In the genomic region with DNA sequence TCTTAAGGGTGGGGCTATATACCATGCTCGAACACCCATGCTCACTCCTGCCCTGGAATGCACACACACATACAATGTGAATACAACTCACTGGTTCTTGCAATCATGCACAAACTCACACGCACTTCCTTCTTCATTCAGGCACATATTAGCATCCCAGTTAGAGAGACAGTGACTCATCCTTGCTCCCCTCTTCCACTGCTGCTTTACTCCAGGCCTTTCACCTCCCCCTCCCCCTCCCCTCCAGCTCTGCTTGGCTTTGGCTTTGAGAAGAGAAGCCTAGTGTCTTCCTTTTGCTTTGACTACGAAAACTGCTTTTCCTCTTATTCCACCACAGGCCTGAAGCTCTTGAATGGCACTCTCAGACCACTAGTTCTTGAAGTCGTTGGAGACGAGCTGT, we compare ENCODE assay signal across 23 mouse cellular contexts.
"Had no signal": no experiment of that assay in that cellular context is flagged by ENCODE, and none has a peak within 500 bp of the region (broad histone marks: within the 10 kb centered on the region; RNA-seq: fewer than 3 reads in every experiment).

No protein-coding gene starts in this region.

- DNase-seq: gastrocnemius, postnatal 14 days; gastrocnemius, postnatal 36 days; heart, adult 2 months; heart, postnatal 10 days; heart, postnatal 4 days; kidney, adult 11 months; kidney, adult 9 months; kidney, postnatal 36 days; layer of hippocampus, adult 9-11 months; layer of hippocampus, postnatal 36 days; left cerebral cortex, postnatal 4 days had no signal

- ATAC-seq: hindbrain, postnatal 0 days; intestine, embryonic 16.5 days; liver, embryonic 12.5 days had no signal

- H3K4me3 ChIP-seq: heart, adult 2 months; hindbrain, embryonic 10.5 days; hindbrain, embryonic 13.5 days; hindbrain, embryonic 15.5 days; kidney, embryonic 15.5 days; limb, embryonic 13.5 days; limb, embryonic 15.5 days; liver, embryonic 12.5 days had no signal

- H3K4me1 ChIP-seq: hindbrain, embryonic 10.5 days; hindbrain, embryonic 13.5 days; hindbrain, embryonic 15.5 days; kidney, embryonic 15.5 days; limb, embryonic 15.5 days; liver, embryonic 12.5 days had no signal

- H3K36me3 ChIP-seq: hindbrain, embryonic 10.5 days; hindbrain, embryonic 13.5 days; hindbrain, embryonic 15.5 days; kidney, embryonic 15.5 days; limb, embryonic 13.5 days; limb, embryonic 15.5 days; liver, embryonic 12.5 days had no signal

- H3K9me3 ChIP-seq: hindbrain, embryonic 10.5 days; hindbrain, embryonic 13.5 days; hindbrain, embryonic 15.5 days; kidney, embryonic 15.5 days; limb, embryonic 13.5 days; limb, embryonic 15.5 days; liver, embryonic 12.5 days had no signal

- H3K9ac ChIP-seq: hindbrain, embryonic 13.5 days; hindbrain, embryonic 15.5 days; kidney, embryonic 15.5 days; limb, embryonic 13.5 days; limb, embryonic 15.5 days; liver, embryonic 12.5 days; liver, embryonic 14.5 days had no signal

- H3K27ac ChIP-seq: heart, adult 2 months; hindbrain, embryonic 10.5 days; hindbrain, embryonic 13.5 days; hindbrain, embryonic 15.5 days; hindbrain, postnatal 0 days; kidney, embryonic 15.5 days; kidney, postnatal 0 days; limb, embryonic 13.5 days; limb, embryonic 15.5 days; liver, embryonic 12.5 days; liver, embryonic 14.5 days had no signal

- H3K4me2 ChIP-seq: heart, embryonic 11.5 days; hindbrain, embryonic 13.5 days; hindbrain, embryonic 15.5 days; kidney, embryonic 15.5 days; limb, embryonic 13.5 days; limb, embryonic 15.5 days; liver, embryonic 12.5 days had no signal

- H3K27me3 ChIP-seq: hindbrain, embryonic 13.5 days; hindbrain, embryonic 15.5 days; kidney, embryonic 15.5 days; limb, embryonic 13.5 days; limb, embryonic 15.5 days; liver, embryonic 12.5 days had no signal
